Mouse (Mus musculus) E14TG2a.4 (cell line): ENCODE measurements at regions not wholly inside any gene's neighbourhood (a gene's known extent, or its start where the extent isn't known, plus 50 kb on each side); places are given as distances from the start of the nearest gene placed in this dataset.

Experiments used
- CTCF ChIP-seq: conservative IDR thresholded peaks from 2 replicates; pipeline ENCODE4 v1.5.1; 2014; ENCODE audit warnings: low read length
- NANOG ChIP-seq: IDR thresholded peaks from 2 replicates; pipeline ENCODE4 v1.6.1; 2014; ENCODE audit warnings: borderline replicate concordance, low read length, mixed read lengths
- POU5F1 ChIP-seq: IDR thresholded peaks from 2 replicates; pipeline ENCODE4 v1.6.1; 2014; ENCODE audit warnings: low read length, borderline replicate concordance

GRCm38 (mm10) chr2:170228318-170228994 lies 80.6 kb upstream of the Zfp217 start:
- TF ChIP-seq CTCF (peak; percentile 35), POU5F1 (no peak), NANOG (no peak)
